Mouse (Mus musculus) intestine, embryonic 16.5 days (tissue): Measurements from ENCODE around the gene Vps13d. TPM values are rescaled to one million over a fixed set of nuclear protein-coding genes. Genes with fewer than 3 reads are reported as not detected.

Experiments used
- ATAC-seq: fragments of 200-750 bp; cut with Nextera tagmentation; 2 replicates; pipeline ENCODE4 v1.8.0; 2017; ENCODE audit warnings: moderate TSS enrichment, moderate library complexity
- H3K27ac ChIP-seq: fragments of 300-500 bp; sonication (generic); 2 replicates; pipeline ENCODE4 v1.5.1; 2014; ENCODE audit warnings: mild to moderate bottlenecking, low read length
- H3K27me3 ChIP-seq: fragments of 300-500 bp; sonication (generic); replicated peaks from 2 replicates; pipeline ENCODE4 v1.6.1; 2014; ENCODE audit warnings: low read length, control low read depth, mixed read lengths; ENCODE audit not compliant: control insufficient read depth, insufficient read depth
- H3K36me3 ChIP-seq: fragments of 300-500 bp; sonication (generic); 2 replicates; pipeline ENCODE4 v1.6.1; 2014; ENCODE audit warnings: low read length, control low read depth; ENCODE audit not compliant: control insufficient read depth, insufficient read depth
- H3K4me1 ChIP-seq: fragments of 300-500 bp; sonication (generic); 2 replicates; pipeline ENCODE4 v1.6.1; 2014; ENCODE audit warnings: low read length, control low read depth, mixed read lengths; ENCODE audit not compliant: control insufficient read depth, insufficient read depth
- H3K4me2 ChIP-seq: fragments of 300-500 bp; sonication (generic); 2 replicates; pipeline ENCODE4 v1.6.1; 2014; ENCODE audit warnings: low read depth, low read length, control low read depth
- H3K4me3 ChIP-seq: fragments of 300-500 bp; sonication (generic); 2 replicates; pipeline ENCODE4 v1.5.1; 2014; ENCODE audit warnings: mild to moderate bottlenecking, low read length
- H3K9ac ChIP-seq: fragments of 300-500 bp; sonication (generic); 2 replicates; pipeline ENCODE4 v1.6.1; 2014; ENCODE audit warnings: low read depth, low read length
- H3K9me3 ChIP-seq: fragments of 300-500 bp; sonication (generic); 2 replicates; pipeline ENCODE4 v1.6.1; 2016; ENCODE audit warnings: low read length, control low read depth; ENCODE audit not compliant: control insufficient read depth
- WGBS: fragments of 180-500 bp; shearing (Covaris S2); extraction: QIAGEN DNeasy Blood & Tissue Kit; methylation state at CpG from one replicate; pipeline ENCODE4 v1.1.7; 2014; 5-methylcytosine and 5-hydroxymethylcytosine counted together
- polyA plus RNA-seq: library from polyadenylated mRNA; unstranded; fragments of >200 nt; fragmentation: Nextera tagmentation; extraction: Ambion mirVana; gene quantifications from 2 replicates; pipeline ENCODE4 v1.2.1, GENCODE M21; 2015

Gene Vps13d
- polyA plus RNA-seq, 1 experiment from 2014 or later: 11.4 TPM

DNA sequence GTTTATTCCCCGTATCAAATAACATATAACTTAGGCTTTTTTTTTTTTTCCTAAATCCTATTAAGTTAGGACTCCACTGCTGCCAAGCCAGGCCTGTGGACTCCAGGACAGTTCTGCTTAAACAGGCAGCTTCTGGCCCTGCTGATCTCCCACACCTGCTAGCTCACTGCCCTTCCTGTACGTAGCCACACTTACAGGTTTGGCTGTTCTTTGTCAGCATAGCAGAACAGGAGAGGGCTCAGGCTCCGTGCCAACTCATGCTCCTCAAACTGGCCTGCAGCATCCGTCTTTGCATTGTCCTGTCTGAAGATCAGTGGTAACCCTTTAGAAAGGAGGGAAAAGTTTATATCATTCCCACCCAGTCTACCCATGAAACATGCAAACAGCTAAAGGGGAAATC, 108.3 kb downstream of the Vps13d start:
- H3K4me3 ChIP-seq: no peak overlapping the region
- H3K27me3 ChIP-seq: no peaks in the 10 kb centered on the region
- no peak overlapping the region for H3K27ac ChIP-seq
- no peaks in the 10 kb centered on the region for H3K9me3 ChIP-seq
- no peak overlapping the region for H3K4me2 ChIP-seq
- WGBS: 60% methylated on average over 4 of the region's 4 CpGs
- H3K4me1 ChIP-seq: no peaks in the 10 kb centered on the region
- H3K9ac ChIP-seq: no peak overlapping the region
- peaks cover 18% of the 10 kb centered on the region for H3K36me3 ChIP-seq
- ATAC-seq: no peak

DNA sequence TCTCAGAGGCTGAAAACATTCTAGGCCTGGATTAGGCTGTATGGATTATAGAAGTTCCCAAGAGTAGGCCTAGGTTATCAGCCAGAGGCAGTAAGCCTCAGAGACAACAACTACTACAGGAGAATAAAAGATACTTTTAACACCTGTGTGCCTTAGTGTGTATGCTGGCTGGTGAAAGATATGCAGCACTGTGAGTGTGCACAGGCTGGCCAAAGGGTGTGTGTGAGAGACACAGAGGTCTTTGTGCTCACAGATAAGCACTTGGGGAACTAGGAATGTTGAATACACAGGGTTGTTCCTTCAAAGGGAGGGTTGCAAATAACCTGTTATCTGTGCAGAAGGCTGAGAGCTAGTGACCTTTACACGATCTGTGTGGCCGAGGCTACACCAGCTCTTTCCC, 115.5 kb downstream of the Vps13d start:
- Histone ChIP-seq H3K4me1 (no peaks in the 10 kb centered on the region), H3K27me3 (no peaks in the 10 kb centered on the region), H3K9me3 (no peaks in the 10 kb centered on the region), H3K27ac (peak overlapping the region; percentile 56; the same call in 1 of the 2 replicates), H3K4me3 (no peak overlapping the region), H3K4me2 (no peak overlapping the region), H3K9ac (no peak overlapping the region), H3K36me3 (peaks cover 20% of the 10 kb centered on the region)
- WGBS: 65% methylated on average over 2 of the region's 2 CpGs
- peak; percentile 96 for ATAC-seq

DNA sequence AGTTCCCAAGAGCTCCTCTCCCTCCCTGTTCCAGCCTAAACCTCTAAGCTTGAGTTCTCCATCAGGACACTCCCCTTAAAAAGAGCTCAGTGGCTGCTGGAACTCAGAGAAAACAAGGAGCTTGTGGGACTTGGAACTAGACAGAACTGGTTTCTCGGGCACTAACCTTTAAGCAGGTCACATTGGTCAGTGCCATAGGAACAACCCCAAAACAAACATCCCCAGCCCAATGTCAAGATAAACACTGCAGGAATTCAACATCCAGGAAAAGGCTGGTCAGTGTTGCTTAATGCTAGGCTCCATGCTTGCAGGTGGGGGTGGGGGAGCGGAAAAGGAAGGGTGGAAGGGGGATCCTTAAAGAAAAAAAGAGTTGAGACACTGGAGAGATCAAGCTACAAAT, 120.5 kb downstream of the Vps13d start:
- Histone ChIP-seq H3K27me3 (no peaks in the 10 kb centered on the region), H3K27ac (no peak overlapping the region), H3K4me1 (no peaks in the 10 kb centered on the region), H3K4me3 (no peak overlapping the region), H3K4me2 (no peak overlapping the region), H3K9me3 (no peaks in the 10 kb centered on the region), H3K36me3 (peaks cover 21% of the 10 kb centered on the region), H3K9ac (no peak overlapping the region)
- 65% methylated on average over 2 of the region's 2 CpGs for WGBS
- ATAC-seq: 0 out of 2 replicates have a peak, but pooled peaks have one; percentile 21

DNA sequence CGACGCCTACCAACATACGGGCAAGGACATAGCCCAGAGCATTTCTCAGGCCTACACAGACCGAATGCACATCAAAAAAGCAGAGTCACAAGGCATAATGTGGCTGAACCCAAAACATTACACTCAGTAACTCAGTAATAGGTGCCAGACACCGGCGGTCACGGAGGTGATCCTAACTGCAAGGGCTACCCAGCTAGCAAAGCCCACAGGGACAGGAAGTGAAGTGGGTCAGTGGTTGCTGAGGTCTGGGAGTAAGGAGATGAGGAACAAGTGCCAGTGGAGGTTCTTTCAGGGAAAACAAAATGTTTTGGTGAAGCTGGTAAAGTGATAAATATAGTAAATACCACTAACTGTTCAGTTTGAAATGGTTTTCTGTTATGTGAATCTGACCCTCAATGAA, 121.1 kb downstream of the Vps13d start:
- ATAC-seq: no peak
- 94% methylated on average over 7 of the region's 7 CpGs for WGBS
- Histone ChIP-seq H3K36me3 (peaks cover 19% of the 10 kb centered on the region), H3K27ac (no peak overlapping the region), H3K4me1 (no peaks in the 10 kb centered on the region), H3K9me3 (no peaks in the 10 kb centered on the region), H3K27me3 (no peaks in the 10 kb centered on the region), H3K9ac (no peak overlapping the region), H3K4me2 (no peak overlapping the region), H3K4me3 (no peak overlapping the region)

DNA sequence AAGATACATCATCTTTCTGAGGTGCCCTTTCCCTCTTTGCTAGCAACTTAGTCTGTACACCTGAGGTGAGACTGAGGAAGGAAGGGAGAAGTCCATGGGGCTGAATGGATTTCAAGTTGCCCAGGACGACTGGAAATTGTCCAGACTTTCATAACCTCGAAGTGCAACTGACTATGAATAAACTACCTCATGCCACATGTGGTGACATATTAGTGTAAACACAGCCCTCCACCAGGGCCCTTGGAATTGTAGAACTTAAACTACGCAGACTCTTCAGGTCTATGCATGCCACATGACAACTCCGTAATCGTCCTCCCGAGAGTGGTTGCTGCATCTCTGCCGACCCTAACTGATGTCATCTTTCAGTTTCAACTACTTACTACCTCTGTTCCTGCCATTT, 122.9 kb downstream of the Vps13d start:
- H3K9ac ChIP-seq: no peak overlapping the region
- H3K27ac ChIP-seq: no peak overlapping the region
- no peak overlapping the region for H3K4me3 ChIP-seq
- no peak overlapping the region for H3K4me2 ChIP-seq
- no peaks in the 10 kb centered on the region for H3K9me3 ChIP-seq
- 73% methylated on average over 7 of the region's 7 CpGs for WGBS
- H3K4me1 ChIP-seq: no peaks in the 10 kb centered on the region
- no peak for ATAC-seq
- peaks cover 16% of the 10 kb centered on the region for H3K36me3 ChIP-seq
- H3K27me3 ChIP-seq: no peaks in the 10 kb centered on the region

DNA sequence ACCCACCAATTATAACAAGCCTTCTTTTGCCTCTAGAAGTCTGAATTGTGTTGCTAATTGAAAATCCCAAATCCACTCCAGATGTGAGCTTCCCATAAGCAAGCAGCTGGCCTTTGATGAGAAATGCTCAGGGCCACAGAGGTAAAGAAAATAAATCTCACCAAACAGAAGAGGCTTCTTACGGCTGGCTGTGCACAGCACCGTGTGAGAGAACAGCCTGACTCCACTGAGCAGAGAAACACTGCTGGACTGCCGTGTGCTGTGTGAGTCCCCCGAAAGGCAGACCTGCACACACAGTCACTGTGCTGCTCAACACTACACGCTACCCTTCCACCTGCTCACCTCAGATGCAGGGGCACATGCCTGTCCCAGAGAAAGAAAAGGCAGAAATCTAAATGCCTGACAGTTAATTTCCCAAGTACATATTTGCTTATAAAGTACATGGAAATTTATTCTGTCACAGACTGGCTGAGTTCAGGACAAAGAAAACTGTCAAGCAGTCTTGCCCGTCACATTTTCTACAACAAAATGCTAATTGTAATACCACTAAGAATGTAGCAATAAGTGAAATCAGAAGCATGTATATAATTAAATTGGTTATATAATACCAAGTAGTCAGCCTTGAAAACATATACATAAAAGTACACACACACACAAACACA, 127.7 kb downstream of the Vps13d start:
- Histone ChIP-seq H3K4me2 (no peak overlapping the region), H3K36me3 (peaks cover 15% of the 10 kb centered on the region), H3K4me3 (no peak overlapping the region), H3K9me3 (no peaks in the 10 kb centered on the region), H3K27ac (no peak overlapping the region), H3K4me1 (no peaks in the 10 kb centered on the region), H3K9ac (no peak overlapping the region), H3K27me3 (no peaks in the 10 kb centered on the region)
- no peak for ATAC-seq
- WGBS: 64% methylated on average over 6 of the region's 6 CpGs

DNA sequence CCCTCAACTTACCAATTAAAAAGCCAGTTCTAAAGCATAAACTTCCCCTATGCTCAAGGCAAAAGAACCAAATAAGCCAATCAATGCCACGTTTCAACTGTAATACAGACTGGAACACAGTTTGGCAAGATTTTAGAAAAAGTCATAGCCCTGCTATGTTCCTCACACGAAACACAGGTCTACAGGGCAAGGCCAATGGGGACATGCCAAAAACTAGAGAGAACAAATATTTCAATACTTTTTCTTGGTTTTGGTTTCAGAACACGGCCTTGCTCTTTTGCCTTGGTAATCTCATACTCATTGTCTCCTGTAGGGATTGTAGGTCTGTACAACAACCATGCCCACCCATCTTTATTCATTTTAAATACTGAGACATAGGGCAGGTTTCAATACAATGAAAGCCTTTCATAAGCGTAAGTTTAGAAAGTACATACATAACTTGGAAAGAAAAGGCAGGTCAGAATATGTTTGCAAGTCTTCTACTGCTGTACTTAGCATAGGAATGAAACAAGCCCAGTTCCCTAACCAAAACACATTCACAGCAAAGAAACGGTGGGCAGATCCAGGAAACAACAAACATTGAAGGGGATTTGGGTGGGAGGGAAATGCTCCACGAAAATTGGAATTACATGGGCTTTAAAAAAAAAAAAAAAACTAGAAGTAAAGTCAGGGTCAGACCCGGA, 128.3 kb downstream of the Vps13d start:
- H3K9ac ChIP-seq: no peak overlapping the region
- H3K27ac ChIP-seq: no peak overlapping the region
- ATAC-seq: no peak
- H3K4me2 ChIP-seq: no peak overlapping the region
- no peaks in the 10 kb centered on the region for H3K4me1 ChIP-seq
- WGBS: 73% methylated on average over 7 of the region's 7 CpGs
- H3K9me3 ChIP-seq: no peaks in the 10 kb centered on the region
- H3K4me3 ChIP-seq: no peak overlapping the region
- H3K36me3 ChIP-seq: peaks cover 9% of the 10 kb centered on the region
- no peaks in the 10 kb centered on the region for H3K27me3 ChIP-seq

DNA sequence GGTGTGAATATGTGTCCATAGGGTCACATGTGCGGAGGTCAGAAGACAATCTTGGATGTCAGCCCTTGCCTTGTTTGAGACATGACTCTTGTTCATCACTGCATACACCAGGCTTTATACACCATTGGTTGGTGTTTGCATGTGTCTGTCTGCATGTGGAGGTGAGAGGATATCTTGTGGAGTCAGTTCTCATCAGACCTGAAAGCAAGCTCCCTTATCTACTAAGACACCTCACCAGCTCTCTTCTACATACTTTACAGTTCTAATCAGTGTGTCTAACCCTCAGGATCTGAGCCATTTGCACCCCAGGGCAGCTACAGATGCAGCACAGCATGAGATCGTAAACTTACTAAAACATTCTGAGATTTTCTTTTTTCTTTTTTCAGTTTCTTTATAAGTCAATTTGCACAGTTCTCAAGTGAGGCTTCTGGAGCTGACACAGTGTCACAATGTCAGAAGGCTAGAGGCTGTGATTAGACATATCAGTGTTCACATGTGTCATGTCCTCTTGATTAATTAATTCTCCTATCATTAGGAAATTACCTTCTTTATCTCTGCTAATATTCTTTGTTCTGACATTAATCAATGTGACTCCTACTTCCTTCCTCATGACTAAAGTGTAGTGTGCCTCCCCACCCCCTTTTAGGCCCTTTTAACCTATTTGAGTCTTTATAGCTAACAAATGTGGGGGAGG, 135.9 kb downstream of the Vps13d start:
- no peak for ATAC-seq
- Histone ChIP-seq H3K36me3 (peaks cover 20% of the 10 kb centered on the region), H3K4me3 (no peak overlapping the region), H3K27me3 (no peaks in the 10 kb centered on the region), H3K27ac (no peak overlapping the region), H3K4me2 (no peak overlapping the region), H3K9me3 (no peaks in the 10 kb centered on the region), H3K9ac (no peak overlapping the region), H3K4me1 (no peaks in the 10 kb centered on the region)
- WGBS: 91% methylated on average over 2 of the region's 2 CpGs

DNA sequence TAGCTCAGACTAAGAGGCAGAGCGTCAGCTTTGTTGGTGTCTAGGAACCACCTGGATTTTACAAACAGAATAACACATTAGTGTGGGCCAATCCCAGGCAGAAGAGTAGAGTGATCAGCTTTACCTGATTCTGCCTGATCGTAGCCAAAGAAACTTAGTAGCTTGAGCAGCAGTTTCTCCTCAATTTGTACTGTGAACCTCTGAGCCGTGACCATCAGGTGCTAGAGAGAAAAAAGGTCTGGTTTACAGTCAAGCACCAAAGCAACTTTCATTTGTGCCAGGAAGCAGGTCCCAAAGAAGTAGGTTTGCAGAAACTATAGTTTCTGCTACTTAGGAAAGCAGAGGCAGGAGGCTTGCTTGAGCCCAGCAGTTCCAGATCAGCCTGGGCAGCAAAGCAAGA, 138.5 kb downstream of the Vps13d start:
- peaks cover 20% of the 10 kb centered on the region; the same call in 1 of the 2 replicates for H3K36me3 ChIP-seq
- H3K9ac ChIP-seq: no peak overlapping the region
- no peak overlapping the region for H3K27ac ChIP-seq
- H3K4me1 ChIP-seq: peaks cover 16% of the 10 kb centered on the region
- H3K4me2 ChIP-seq: no peak overlapping the region
- H3K9me3 ChIP-seq: no peaks in the 10 kb centered on the region
- no peak for ATAC-seq
- WGBS: 94% methylated on average over 3 of the region's 3 CpGs
- H3K4me3 ChIP-seq: no peak overlapping the region
- H3K27me3 ChIP-seq: no peaks in the 10 kb centered on the region
